Mouse (Mus musculus): ENCODE results near the gene Rbm46. TPM values are rescaled to one million over a fixed set of nuclear protein-coding genes. Genes with fewer than 3 reads are reported as not detected.

Rbm46 gene
- polyA plus RNA-seq, 1 experiment from 2014 or later = 0.90 TPM

GRCm38 (mm10) chr3:82902757-82903612, 26.7 kb upstream of the Rbm46 start:
- Histone ChIP-seq H3K4me1 (ENCODE audit: insufficient read depth) (no peaks in the 10 kb centered on the region), H3K4me3 (ENCODE audit: low read depth, low read length) (peak overlapping the region; percentile 40), H3K36me3 (replicated peaks; ENCODE audit: insufficient read depth, low read length) (no peaks in the 10 kb centered on the region), H3K27me3 (ENCODE audit: insufficient read depth, low read length) (peaks cover 15% of the 10 kb centered on the region), H3K4me2 (ENCODE audit: low read depth, low read length) (peak overlapping the region; percentile 65), H3K9me3 (ENCODE audit: low read length) (no peaks in the 10 kb centered on the region), H3K27ac (ENCODE audit: low read depth) (no peak overlapping the region), H3K9ac (replicated peaks) (peak overlapping the region; percentile 16; the same call in 1 of the 2 replicates)
- 22% methylated on average over 20 of the region's 20 CpGs for whole genome bisulfite sequencing (ENCODE audit: insufficient replicate concordance)
- DNase-seq (no peak), ATAC-seq (no peak)
- TF ChIP-seq EP300 (IDR thresholded peaks at IDR 0.05; ENCODE audit: low read depth) = no peak
- no peak for TF ChIP-seq CTCF (IDR thresholded peaks at IDR 0.05; ENCODE audit: low read depth)

DNA sequence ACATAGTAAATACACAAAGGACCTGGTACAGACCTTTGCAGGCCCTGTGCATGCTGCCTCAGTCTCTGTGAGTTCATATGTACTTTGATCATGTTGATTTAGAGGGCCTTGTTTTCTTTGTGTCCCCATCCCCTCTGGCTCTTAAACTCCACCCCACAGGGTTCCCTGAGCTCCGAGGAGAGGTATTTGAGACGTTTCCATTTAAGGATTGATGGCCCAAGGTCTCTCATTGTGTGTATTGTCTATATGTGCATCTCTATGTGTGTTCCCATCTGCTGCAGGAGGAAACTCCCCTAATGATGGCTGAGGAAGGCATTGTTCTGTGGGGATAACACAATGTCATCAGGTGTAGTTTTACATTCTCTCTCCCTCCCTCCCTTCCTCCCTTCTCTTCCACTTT, 12.6 kb upstream of the Rbm46 start:
- Histone ChIP-seq H3K4me1 (ENCODE audit: insufficient read depth) (no peaks in the 10 kb centered on the region), H3K9ac (replicated peaks) (no peak overlapping the region), H3K4me2 (ENCODE audit: low read depth, low read length) (no peak overlapping the region), H3K27ac (ENCODE audit: low read depth) (no peak overlapping the region), H3K36me3 (replicated peaks; ENCODE audit: insufficient read depth, low read length) (no peaks in the 10 kb centered on the region), H3K4me3 (ENCODE audit: low read depth, low read length) (no peak overlapping the region), H3K9me3 (ENCODE audit: low read length) (0 out of 2 replicates have a peak, but pooled peaks cover 2% of the 10 kb centered on the region), H3K27me3 (ENCODE audit: insufficient read depth, low read length) (no peaks in the 10 kb centered on the region)
- TF ChIP-seq EP300 (IDR thresholded peaks at IDR 0.05; ENCODE audit: low read depth) (no peak), CTCF (IDR thresholded peaks at IDR 0.05; ENCODE audit: low read depth) (no peak)
- ATAC-seq (no peak), DNase-seq (no peak)
- 15% methylated on average over 2 of the region's 2 CpGs for WGBS (ENCODE audit: insufficient replicate concordance)

DNA sequence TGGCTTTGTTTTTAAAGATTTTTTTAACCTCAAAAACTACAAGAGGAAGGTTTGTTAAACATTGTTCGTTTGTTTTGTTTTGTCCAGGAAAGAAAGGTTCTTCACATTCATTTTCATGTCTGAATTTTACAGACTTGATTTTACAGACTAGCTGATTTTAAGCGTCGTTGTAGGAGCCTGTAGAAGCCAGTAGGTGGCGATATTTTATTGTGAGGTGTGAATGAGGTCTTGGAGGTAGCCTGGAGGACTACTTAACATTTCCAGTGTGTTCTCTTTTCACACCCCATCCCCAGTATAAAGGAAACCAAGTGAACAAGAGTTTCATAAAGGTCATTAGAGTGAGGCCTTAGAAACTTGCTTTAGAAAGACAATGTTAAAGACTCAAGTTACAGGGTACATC, 975 bp upstream of the Rbm46 start:
- Histone ChIP-seq H3K9ac (replicated peaks) (no peak overlapping the region), H3K36me3 (replicated peaks; ENCODE audit: insufficient read depth, low read length) (no peaks in the 10 kb centered on the region), H3K27me3 (ENCODE audit: insufficient read depth, low read length) (peaks cover 13% of the 10 kb centered on the region), H3K27ac (ENCODE audit: low read depth) (no peak overlapping the region), H3K9me3 (ENCODE audit: low read length) (peaks cover 4% of the 10 kb centered on the region; the same call in 1 of the 2 replicates), H3K4me3 (ENCODE audit: low read depth, low read length) (no peak overlapping the region), H3K4me2 (ENCODE audit: low read depth, low read length) (no peak overlapping the region), H3K4me1 (ENCODE audit: insufficient read depth) (peaks cover 4% of the 10 kb centered on the region; the same call in 1 of the 2 replicates)
- TF ChIP-seq CTCF (IDR thresholded peaks at IDR 0.05; ENCODE audit: low read depth) = peak; percentile 71
- no peak for TF ChIP-seq EP300 (IDR thresholded peaks at IDR 0.05; ENCODE audit: low read depth)
- DNase-seq = no peak
- WGBS (ENCODE audit: insufficient replicate concordance) = 5% methylated on average over 4 of the region's 4 CpGs
- no peak for ATAC-seq

GRCm38 (mm10) chr3:82875671-82876371, 462 bp downstream of the Rbm46 start:
- Histone ChIP-seq H3K9ac (replicated peaks) (no peak overlapping the region; the same call in 1 of the 2 replicates), H3K4me1 (ENCODE audit: insufficient read depth) (peaks cover 4% of the 10 kb centered on the region; the same call in 1 of the 2 replicates), H3K27me3 (ENCODE audit: insufficient read depth, low read length) (peaks cover 13% of the 10 kb centered on the region), H3K9me3 (ENCODE audit: low read length) (peaks cover 4% of the 10 kb centered on the region; the same call in 1 of the 2 replicates), H3K27ac (ENCODE audit: low read depth) (no peak overlapping the region), H3K36me3 (replicated peaks; ENCODE audit: insufficient read depth, low read length) (no peaks in the 10 kb centered on the region), H3K4me2 (ENCODE audit: low read depth, low read length) (peak overlapping the region; percentile 50), H3K4me3 (ENCODE audit: low read depth, low read length) (peak overlapping the region; percentile 31)
- ATAC-seq = no peak
- 27% methylated on average over 35 of the region's 69 CpGs for WGBS (ENCODE audit: insufficient replicate concordance)
- peak; percentile 13 for DNase-seq
- TF ChIP-seq CTCF (IDR thresholded peaks at IDR 0.05; ENCODE audit: low read depth) = no peak
- TF ChIP-seq EP300 (IDR thresholded peaks at IDR 0.05; ENCODE audit: low read depth) = no peak

DNA sequence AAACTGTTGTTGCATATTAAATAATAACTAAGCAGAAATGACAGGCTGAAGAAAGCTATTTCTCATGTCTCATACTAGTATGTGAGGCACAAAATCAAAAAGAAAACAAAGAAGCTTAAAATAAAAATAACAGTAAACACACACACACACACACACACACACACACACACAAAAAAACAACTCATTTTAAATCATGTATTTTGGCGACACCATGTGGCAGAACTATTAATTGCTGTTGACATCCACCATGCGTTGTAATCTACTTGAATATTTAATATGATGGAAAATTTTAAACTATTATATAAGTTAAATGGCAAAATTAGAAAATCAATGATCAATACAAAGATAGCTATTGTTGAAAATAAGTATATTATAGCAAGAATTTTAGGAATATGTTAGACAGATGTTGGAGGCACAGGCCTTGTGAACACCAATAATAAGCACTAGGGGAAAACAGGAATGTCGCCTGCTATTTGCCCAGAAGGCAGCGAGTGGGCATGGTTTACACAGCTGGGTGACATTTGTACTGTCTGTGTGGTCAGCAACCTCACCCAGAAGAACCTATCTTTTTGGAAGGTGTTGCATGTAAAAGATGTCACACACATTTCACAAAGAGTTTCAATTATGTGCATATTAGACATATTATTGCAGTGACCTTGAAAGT, 18.7 kb downstream of the Rbm46 start:
- Histone ChIP-seq H3K36me3 (replicated peaks; ENCODE audit: insufficient read depth, low read length) (no peaks in the 10 kb centered on the region), H3K4me2 (ENCODE audit: low read depth, low read length) (no peak overlapping the region), H3K4me1 (ENCODE audit: insufficient read depth) (no peaks in the 10 kb centered on the region), H3K9me3 (ENCODE audit: low read length) (no peaks in the 10 kb centered on the region), H3K27ac (ENCODE audit: low read depth) (no peak overlapping the region), H3K9ac (replicated peaks) (no peak overlapping the region), H3K4me3 (ENCODE audit: low read depth, low read length) (no peak overlapping the region), H3K27me3 (ENCODE audit: insufficient read depth, low read length) (no peaks in the 10 kb centered on the region)
- TF ChIP-seq EP300 (IDR thresholded peaks at IDR 0.05; ENCODE audit: low read depth) = no peak
- TF ChIP-seq CTCF (IDR thresholded peaks at IDR 0.05; ENCODE audit: low read depth) = peak; percentile 56
- DNase-seq (peak; percentile 19), ATAC-seq (no peak)
- 27% methylated on average over 4 of the region's 4 CpGs for WGBS (ENCODE audit: insufficient replicate concordance)

DNA sequence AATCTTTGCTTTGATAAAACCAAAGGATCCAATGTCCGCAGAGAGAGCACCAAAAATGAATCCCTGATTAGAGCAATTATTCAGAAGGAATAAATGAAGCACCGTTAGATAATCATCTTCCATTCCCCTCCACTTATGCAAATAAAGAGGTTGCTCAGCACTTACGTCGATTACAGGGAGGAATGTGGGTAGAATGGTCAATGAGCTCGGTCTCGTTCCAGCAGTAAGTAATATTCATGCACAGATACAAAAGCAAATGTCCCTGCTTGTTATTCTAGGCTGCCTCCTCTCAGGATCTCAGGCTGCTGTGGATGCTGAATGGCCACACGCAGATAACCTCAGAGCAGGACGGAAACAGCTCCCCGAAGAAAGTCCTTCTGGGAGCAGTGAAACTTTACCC, 51.1 kb downstream of the Rbm46 start:
- WGBS (ENCODE audit: insufficient replicate concordance) = 76% methylated on average over 9 of the region's 9 CpGs
- no peak overlapping the region for H3K4me3 ChIP-seq (ENCODE audit: low read depth, low read length)
- TF ChIP-seq CTCF (IDR thresholded peaks at IDR 0.05; ENCODE audit: low read depth) (no peak), EP300 (IDR thresholded peaks at IDR 0.05; ENCODE audit: low read depth) (no peak)
- no peaks in the 10 kb centered on the region for H3K4me1 ChIP-seq (ENCODE audit: insufficient read depth)
- H3K27me3 ChIP-seq (ENCODE audit: insufficient read depth, low read length) = no peaks in the 10 kb centered on the region
- H3K27ac ChIP-seq (ENCODE audit: low read depth) = no peak overlapping the region
- DNase-seq (no peak), ATAC-seq (no peak)
- no peak overlapping the region for H3K4me2 ChIP-seq (ENCODE audit: low read depth, low read length)
- no peaks in the 10 kb centered on the region for H3K36me3 ChIP-seq (replicated peaks; ENCODE audit: insufficient read depth, low read length)
- no peak overlapping the region for H3K9ac ChIP-seq (replicated peaks)
- no peaks in the 10 kb centered on the region for H3K9me3 ChIP-seq (ENCODE audit: low read length)
